Mouse (Mus musculus): ENCODE data around the gene Krt28.

Krt28 gene

DNA sequence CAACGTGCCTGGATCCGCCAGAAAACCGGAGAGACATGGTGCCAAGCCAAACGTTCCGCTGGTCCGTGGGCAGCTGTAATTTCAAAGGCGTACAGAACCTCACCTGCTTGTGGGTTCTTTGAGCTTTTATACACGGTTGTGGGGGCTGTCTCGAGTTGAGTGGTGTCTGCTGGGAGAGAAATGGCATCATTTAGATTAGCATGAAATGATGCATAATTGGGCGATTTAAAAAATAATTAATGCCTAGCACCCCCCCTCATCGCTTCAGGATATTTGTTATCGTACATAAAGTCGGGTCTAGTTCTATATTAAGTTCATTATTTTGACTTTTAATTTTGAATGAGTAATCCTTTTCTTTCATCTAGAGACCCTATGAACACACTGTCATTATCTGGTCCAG, at the start of gene Krt28:
Krt28 (minus strand) TSS at position 101 of the 400 bp plus-strand sequence.
- DNase-seq, result no peak

DNA sequence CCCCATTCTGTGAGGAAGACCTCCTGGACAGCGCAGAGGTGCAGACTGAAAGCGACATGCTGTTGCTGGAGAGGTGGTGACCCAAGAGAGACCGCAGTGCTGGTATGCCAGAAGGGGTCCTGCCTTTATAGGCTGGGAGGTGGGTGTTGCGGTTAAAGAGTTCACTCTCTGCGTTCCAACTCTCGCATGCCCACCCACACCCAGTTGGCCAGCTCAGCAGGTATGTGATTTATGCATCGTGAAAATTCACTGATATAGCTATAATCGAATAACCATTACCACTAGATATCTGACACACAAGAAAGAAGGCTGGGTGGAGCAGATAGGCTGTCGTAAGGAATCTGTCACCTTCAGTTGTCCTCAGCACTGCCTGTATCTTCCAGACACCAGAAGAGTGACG, 47.5 kb upstream of the Krt28 start, which contains the start of gene Krt12:
Krt12 (minus strand) TSS at position 101 of the 400 bp plus-strand sequence.
- no peak for DNase-seq

DNA sequence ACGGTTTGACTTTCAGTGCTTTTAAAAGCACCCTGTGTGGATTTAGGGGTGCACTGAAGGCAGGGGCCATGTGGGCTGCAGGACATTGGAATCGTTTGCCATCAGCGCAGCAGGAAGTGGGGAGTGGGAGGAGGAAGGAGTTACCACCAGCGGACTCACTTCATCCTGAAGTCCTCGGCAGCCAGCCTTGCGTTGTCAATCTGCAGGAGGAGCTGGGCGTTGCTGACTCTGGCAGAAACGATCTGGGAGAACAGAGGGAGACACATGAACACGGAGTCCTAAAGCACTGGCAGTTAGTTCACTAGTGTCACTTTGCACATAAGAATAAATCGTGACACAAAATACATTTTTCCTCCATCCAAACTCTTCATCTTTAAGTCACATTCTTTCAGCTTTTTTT, 45.9 kb upstream of the Krt28 start:
- DNase-seq, result no peak

DNA sequence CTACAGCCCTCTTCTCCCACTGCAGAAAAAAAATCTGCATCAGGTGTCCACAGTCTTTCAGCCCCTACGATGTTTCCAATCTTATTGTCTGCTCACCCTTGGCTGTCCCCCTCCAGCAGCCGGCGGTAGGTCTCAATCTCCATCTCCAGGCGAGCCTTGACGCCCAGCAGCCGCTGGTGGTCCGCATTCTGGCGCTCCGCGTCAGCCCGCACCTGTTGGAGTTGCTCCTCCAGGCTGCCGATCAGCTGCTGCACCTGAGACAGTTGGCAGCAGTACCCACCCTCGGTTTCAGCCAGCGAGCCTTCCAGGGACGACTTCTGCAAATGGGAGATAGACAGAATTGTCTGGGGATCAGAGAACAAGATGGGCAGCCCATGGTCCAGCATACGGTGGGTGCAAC, 43.1 kb upstream of the Krt28 start:
- no peak for DNase-seq

DNA sequence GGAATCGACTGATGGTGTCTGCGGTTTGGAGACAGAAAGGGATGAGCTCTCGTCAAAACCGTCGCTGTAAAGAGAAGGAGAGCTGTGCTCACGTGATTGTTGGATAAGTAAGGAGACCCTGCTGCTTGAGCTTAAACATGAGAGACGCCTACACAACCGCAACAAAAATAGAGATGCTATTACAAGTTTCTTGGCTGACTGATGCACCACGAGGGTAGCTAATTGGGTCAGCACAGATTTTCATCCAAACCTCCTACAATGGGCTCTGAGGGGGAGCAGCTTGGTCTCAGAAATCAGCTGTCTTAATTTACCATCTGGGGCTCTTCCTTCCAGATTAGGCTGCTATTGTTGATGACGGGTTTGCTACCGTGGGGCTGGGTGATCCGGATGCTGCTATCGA, 42.2 kb upstream of the Krt28 start:
- DNase-seq, result no peak

DNA sequence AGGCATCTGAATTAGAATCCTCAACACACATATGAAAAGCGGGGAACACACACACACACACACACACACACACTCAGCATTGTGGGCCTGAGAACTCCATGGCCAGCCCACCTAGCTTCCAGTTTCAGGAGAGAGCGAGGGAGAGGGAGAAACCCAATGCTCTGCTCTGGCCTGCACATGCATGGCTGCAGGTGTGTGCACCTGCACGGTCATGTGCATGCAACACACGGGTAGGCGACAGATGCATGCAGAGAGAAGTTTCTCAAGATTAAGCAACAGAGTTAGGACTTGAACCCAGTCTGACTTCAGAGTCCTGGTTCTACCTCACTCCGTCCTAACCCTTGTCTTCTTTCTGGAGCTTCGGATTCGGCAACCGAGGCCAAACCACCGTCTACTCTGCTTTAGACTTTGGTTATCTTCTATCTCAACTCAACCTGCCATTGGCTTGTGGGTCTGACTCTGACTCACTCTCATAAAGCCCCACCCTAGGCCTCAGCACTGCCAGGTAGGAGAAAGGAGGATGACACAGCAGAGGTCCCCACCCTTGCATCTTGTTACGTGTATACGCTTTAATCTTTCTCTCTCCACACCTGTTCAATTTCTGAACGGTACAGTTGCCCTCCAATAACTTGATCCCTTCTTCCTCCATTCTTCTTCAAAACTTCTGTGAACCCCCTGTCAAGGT, 39.9 kb upstream of the Krt28 start:
- DNase-seq, result no peak

DNA sequence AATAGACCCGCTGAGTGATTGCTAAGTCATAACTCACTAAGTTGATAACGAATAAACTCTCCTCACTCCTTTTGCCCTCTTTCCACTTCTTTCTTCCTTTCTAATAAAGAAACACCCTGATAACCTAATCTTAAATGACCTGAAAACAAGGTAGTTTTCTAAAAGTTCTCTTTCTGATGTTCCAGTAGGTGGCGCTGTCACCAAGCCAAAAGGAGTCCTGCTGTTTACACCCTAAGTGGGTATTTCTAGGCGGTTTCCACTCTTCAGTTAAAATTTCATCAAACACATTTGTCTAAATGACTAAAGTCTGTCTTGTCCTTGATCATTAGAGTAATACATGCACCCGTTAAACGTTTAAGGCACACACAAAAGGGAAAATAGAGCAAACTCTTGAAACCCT, 38.5 kb upstream of the Krt28 start:
- peak; percentile 66 for DNase-seq

DNA sequence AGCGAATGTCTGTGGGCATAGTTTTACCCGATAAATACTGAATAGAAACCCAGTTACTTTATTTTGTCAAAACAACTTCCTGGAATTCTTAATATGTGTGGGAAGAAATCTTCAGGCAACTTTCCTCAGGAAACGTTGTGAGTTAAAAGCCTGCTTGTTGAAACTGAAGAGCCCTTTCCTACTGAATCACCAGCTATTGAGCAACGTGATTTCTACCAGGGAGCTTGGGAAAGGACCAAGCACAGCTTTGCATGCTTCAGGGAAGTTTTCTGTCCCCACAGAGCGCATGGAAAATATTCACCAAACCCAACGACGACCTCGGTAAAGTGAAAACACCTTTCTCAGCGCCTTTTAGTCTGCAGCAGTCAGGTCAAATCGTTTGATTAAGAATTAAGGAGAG, 31.5 kb upstream of the Krt28 start:
- no peak for DNase-seq

DNA sequence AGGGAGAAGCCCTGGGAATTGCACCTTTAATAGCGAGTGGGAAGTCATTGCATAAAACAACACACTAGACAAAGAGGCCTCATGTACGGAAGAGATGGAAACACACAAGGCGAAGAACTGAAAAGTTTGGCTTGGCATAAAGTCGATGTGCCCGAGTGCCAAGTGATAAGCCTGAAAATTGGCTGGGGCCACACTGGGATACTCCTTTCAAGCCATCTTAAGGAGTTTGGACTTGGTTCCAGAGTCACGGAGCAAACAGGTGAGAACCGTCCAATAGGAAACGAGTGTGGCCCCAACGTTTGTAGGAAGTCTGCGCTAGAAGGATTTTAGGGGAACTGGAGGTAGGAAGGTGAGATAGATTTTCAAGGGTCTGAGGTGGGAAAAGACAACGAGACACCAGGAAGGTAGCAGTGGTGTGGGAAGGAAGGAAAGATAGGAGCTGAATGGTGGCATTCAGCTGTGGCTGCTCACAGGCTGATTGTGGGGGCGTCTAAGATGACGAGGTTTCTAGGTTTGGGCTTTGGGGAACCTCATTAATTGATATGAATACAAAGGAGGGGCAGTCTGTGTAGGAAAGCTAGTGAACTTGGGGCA, 25.4 kb upstream of the Krt28 start:
- no peak for DNase-seq

DNA sequence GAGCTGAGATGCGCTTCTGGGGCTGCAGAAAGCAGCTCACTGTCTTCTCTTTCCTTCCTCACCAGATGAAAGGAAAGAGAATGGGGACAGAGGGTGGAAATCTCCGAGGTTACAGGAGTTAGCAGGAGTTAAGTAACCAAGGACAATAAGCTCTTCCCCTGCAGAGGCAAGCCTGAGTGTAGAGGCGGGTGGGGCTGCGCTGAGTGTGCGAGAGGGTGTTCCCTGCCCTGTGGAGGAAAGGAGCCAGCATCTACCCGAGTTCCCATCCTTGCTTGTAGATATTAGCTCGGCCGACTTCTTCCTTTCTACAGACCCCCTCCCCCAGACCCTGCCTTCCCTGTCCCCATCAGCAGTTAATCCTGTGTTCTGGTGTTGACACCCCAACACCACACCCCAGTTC, 24.1 kb upstream of the Krt28 start:
- no peak for DNase-seq

DNA sequence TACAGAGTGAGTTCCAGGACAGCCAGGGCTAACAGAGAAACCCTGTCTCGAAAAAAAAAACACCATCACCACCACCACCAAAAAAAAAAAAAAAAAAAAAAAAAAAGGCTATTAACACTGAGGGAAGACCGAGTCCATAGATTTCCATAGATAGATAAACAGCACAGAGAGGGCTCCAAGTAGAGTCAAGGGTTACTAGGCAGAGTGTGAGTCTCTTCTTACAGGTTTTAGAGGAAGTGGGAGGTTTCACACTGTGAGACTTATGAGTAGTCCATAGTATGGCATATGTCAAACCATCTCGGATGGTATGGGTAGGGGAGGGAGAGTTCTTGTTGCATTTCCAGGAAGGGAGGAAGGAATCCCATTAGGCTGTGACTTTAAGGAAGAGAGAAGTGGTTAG, 23.4 kb upstream of the Krt28 start:
- DNase-seq, result no peak

DNA sequence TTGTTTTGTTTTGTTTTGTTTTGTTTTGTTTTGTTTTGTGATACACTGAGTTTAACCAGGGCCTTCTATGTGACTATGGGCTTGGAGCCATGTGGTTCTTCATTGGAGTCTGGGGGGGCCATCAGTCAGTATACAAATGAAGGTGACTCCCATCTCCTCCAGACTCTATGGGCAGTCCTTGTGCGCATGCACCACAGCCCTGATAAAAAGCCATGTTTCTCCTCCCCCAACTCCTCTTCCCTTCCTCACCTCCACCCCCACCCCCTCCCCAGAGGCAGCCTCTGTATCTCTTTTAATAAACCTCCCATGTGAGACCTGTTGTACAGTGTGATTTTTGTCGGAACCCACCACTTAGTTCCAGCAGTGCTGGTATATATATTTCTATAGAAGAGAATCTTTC, 22.0 kb upstream of the Krt28 start:
- no peak for DNase-seq

DNA sequence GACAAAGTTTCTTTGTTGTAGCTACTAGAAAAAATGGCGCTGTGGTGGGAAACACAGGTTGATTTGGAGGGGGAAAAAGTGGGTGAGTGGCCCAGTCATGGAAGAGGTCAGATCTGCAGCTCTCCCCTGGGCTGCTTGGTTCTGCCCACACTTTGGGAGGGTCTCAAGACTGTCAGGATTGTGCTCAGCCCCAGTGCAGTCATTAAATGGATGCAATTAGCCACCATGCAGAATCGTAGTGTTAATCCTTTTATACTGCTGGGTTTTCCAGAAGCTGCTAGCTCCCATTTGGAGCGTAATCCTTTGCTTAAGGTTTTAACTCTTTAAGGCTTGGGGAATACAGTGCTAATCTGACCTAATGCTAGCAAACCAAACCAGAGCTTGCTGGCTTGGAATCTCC, 21.3 kb upstream of the Krt28 start:
- DNase-seq, result no peak

DNA sequence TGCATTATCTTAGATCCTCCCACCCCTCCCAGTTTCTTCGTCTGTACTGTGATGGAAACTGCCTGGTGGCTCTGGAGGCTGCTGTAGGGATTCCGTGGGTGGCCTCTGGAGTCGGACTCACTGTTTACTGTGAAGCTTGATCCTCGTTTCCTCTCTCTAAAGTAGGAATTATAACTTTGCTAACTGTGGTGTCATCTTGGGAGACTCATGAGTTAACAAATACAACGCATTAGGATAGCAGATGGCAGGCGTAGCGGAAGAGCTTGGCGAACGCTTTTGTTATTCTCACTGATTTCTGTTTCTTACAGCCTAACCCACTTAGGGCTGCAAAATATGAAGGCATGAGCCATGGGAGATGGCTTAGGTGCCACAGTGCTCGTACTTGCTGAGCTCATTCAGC, 17.8 kb upstream of the Krt28 start:
- no peak for DNase-seq

DNA sequence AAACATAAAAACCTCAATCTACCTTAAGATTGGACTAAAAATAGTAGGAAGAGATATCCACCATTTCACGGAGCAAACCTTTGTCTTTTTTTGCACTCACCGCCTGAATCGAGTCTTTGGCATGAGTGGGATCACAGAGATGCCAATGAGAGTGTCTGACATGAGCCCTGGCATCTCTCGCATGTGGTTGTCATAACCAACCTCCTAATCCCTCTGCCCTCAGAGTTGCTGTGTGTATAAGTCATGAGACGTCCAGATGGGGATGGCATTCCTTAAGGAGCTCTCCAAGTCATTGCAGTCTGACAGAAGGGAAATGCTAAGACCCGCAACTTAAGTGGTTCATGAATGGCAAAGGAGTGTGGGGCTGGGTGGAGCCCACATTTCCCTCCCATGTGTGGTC, 16.7 kb upstream of the Krt28 start:
- no peak for DNase-seq

DNA sequence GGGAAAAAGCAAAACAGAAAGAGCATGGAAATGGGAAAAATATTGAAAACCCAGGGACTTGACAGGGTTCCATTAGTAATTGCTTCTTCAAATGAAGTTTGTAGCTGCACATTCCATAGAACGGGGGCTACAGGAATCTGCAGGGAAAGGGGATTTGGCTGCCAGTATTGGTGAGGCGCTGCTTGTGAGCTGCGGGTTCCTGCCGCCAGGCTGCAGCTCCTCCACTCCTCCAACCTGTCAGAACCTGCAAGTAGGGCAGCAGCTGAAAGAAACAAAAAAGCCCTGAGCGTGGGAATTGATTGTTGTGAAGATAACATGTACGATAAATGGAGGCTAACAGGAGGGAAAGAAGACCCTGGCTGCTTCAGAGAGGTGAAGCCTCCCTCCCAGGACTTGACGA, 16.2 kb upstream of the Krt28 start:
- no peak for DNase-seq

DNA sequence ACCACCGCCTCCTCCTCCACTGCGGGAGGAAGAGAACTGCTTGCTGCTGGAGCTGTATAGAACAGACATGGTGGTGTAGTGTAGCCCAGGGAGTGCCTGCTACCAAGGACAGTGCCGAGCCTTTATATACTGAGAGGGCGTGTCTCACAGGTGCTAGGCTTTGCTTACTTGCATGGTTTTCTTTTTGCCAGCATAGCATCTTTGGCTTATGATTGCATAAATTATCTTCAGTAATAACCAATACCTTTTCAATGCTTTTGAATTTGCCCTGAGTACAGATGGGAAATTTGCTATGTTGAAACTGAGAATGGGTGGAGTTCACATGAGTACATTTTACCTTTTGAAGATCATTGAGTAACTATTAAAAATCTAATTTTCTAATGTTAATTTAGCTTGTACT, 14.6 kb upstream of the Krt28 start, which contains the start of gene Krt10:
Krt10 (minus strand) TSS at position 101 of the 400 bp plus-strand sequence.
- DNase-seq, result no peak

DNA sequence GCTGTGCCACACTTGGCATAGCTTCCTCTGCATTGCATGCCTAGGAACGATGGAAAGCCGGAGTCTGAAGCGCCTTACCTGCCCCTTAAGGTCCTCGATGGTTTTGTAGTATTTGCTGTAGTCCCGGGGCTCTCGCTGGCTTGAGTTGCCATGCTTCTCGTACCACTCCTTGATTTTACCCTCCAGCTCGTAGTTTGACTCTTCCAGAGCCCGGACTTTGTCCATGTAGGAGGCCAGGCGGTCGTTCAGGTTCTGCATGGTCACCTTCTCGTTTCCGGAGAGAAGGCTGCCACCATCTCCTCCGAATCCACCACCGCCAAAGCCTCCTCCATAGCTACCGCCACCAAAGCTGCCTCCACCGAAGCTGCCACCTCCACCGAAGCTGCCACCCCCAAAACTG, 14.0 kb upstream of the Krt28 start:
- DNase-seq, result no peak

DNA sequence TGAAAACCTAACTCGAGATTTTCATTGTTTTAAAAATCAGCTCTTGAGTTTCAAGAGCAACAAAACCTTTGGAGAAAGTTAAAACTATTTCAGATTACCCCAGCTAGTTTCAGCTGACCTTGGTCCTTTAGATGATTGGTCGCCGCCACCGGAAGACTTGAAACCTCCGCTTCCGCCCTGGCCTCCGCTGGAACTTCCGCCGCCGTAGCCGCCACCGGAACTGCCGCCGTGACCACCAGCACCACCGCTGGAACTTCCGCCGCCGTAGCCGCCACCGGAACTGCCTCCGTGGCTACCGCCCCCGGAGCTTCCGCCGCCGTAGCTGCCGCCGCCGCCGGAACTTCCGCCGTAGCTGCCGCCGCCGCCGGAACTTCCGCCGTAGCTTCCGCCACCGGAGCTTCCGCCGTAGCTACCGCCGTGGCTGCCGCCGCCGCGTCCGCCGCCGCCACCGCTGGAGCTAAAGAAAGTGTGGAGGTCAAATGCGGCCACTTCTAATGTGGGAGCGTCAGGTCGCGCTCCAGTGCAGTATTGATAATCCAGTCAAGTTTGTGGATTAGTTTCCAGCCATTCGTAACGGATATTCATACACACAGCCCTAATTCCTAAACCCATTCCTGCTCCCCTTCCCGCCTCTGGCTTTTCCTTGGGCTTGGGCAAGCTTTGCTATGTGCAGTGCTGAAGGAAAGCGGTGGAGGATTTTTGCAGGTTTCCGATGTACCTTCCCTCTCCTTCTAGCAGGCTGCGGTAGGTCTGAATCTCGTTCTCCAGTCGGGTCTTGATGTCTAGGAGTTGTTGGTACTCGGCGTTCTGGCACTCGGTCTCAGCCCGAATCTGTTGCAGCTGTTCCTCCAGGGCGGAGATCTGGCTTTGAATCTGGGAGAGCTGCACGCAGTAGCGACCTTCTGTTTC, 11.4 kb upstream of the Krt28 start:
- peak; percentile 92 for DNase-seq

DNA sequence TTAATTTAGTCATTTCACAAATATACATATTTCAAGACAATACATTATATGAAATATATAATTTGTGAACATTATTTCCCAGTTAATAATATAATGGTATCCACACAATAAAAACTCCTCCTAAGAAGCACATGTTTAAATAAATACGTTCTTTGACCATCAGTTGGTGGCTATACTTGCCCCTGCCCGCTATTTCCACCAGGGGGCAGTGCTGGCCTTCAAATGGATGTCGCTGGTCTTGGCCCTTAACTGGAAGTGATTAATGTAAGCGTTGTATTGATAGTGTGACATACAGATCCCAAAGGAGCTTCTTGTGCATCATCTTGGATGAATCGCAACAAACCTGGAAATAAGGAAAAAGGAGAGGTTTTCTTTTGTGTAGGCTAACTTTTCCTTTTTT, 4.9 kb upstream of the Krt28 start:
- peak; percentile 77 for DNase-seq

DNA sequence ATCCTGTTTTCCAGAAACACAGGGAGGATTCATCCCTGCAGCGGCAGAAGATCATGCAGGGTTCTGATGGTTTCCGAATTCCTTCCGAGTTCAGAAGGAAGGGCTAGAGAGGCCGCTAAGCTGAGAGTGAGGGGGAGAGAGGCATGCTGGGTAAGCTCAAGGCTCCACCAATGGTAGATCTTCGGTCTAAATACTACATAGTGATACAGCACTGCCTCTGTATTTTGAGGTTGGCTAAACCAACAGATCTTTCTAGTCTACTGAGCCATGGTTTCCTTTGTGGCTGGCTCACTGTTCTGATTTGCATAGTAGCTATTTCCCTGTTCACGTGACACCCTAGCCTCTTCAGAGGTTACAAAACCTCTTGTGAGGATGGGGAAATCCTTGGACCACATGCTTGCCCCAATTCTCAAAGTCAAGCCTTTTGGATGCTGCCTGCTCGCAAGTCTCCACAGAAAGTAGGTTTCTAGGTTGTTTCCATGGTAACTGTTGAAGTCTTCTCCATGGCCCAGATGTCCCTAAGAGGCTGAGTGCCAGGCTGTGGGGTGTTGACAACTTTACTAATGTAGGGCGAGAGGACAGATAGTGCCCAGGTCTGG, 4.8 kb downstream of the Krt28 start:
- no peak for DNase-seq

DNA sequence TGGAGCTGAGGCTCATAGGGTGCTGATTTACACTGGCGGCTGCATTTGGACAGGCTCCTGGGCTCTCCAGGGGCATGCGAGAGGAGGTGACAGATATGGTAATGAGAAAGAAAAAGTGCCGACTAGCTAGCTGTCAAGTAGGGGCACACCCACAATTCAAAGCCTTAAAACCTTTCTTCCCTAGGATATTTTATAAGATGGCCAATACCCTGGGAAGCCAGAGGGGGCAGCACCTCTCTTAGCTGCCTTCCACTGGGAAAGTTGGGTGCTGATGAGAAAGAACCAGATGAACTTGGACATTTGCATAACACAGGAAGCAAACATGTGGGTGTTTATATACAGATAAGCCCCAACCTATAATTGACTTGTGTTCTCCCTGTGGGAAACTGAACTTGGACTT, 5.5 kb downstream of the Krt28 start:
- peak; percentile 43 for DNase-seq

DNA sequence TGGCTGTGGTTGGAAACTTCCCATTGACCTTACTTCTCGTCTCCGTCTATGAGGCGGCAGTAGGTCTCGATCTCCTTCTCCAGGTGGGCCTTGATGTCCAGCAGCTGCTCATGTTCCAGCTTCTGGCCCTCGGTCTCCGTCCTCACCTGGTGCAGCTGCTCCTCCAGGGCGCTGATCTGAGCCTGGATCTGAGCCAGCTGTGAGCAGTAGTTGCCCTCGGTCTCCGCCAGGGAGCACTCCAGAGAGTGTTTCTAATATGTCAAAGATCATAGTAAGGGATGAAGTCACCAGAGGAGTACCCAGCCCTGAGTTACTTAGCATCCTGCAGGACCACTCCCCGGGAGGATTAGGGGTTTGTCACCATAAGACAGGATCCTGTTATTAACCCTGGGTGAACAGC, 7.9 kb downstream of the Krt28 start:
- DNase-seq, result peak; percentile 12

DNA sequence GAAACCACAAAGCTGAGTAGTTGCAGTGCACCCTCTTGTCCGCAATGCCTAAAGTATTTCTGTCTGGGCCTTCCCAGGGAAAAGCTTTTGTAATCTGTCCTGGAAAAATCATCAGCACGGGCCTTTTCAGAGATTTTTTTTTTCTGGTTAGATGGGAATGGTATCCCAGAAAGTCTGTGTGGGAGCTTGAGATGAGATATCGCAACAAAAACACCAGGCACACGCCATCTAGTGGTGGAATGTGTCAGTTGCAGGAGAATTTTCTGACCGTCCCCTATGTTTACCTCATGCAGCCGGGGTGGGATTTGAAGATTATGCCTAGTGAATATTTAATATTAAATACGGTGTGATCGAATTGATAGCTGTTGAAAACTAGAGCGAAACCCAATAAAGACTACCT, 10.3 kb downstream of the Krt28 start:
- peak; percentile 62 for DNase-seq

Measured in embryo, embryonic 11 days (tissue).